Mouse (Mus musculus) Muller cell, postnatal 12 days (primary cell): ENCODE results near the gene Mpz.

Experiments
- DNase-seq: peaks from one replicate; pipeline ENCODE4 v3.0.0-alpha.2; 2015; ENCODE audit errors: inconsistent ontology term

The Mpz gene

GRCm38 (mm10) chr1:171187851-171188700 lies 37.6 kb downstream of the Mpz start:
- DNase-seq = no peak

DNA sequence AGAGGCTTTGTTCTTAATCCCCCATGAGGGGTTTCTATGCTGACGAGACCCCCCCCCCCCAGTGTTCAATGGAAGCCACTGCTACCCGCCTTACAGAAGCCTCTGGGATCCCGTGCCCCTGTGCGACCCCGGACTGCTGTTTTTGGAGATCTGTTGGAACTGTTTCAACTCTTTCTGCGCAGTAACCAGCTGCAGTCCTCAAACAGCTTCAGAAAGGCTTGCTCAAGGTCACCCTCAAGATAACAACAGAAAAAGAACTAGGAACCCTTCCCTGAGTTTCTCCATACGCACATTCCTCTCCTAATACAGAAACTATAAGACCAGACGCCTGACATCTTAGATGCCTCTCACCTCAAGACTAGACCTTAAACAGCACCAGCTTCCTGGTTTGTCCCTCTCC lies 38.5 kb downstream of the Mpz start:
- DNase-seq = no peak

GRCm38 (mm10) chr1:171189476-171190114 lies 39.1 kb downstream of the Mpz start:
- peak; percentile 36 for DNase-seq

- no peak for DNase-seq
Measured at GRCm38 (mm10) chr1:171190832-171191231, 40.3 kb downstream of the Mpz start.

GRCm38 (mm10) chr1:171192283-171192682 lies 41.8 kb downstream of the Mpz start:
- no peak for DNase-seq

DNA sequence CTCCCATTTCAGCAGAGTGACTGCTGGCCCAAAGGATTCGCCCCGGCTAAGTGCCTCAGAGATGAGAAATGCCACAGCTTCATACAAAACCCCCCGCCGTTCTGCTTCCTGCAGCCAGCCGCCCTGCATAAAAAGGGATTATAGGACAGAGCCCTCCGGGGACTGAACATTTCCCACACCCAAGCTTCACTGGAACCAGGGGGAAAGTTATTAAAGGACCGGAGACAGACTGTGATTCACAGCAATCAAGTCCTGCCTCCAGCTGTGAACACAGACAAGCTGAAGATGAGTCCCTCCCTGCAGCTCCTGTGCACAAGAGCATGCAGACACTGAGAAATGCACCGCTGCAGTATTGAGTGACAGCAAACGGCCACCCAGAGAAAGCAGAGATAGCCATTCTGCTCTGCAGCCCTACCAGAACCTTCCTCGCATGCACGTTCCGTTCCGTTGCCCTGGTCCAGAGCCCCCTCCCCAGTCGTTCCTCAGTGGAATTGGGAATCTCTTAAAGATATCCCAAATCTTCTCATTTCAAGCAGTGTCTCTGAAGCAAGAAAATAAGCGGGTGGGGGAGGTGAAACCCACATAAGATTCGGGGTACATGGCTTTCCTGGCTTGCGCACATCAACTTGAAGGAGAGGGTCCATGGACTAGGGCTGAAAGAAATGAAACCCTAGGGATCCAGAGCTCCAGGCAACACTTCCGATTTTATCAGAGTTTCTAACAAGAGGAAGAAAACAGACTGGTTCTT lies 42.8 kb downstream of the Mpz start:
- DNase-seq = peak; percentile 45

- DNase-seq = no peak
Measured at GRCm38 (mm10) chr1:171193911-171194830, 43.7 kb downstream of the Mpz start.

GRCm38 (mm10) chr1:171195046-171195822 lies 44.7 kb downstream of the Mpz start:
- DNase-seq = no peak

DNA sequence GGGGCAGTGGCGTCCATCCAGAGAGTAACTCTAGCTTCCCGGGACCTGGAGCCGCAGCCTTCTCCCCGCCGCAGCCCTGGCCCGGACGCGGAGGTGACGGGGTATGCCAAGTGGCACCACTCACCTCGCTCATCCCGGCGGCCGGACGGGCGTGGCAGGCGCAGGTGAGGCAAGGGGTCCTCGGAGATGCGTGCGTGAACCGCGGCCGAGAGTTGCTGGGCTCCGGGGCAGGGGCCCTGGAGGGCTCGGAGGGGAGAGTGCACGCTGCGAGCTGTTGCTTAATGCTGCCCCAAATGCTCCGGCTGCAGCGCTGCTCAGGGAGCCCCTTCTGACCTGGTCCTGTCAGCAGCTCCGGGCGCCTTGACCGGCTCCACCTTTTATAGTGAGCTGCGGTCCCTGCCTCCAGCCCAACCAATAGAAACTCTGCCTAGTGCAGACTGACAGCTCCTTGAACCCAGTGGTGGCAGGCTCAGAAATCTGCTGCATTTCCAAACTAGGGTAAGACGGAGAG lies 45.4 kb downstream of the Mpz start, which contains the start of gene Pcp4l1:
Gene Pcp4l1 (minus strand): TSS at position 382 of the 511 bp plus-strand sequence.
- peak; percentile 67 for DNase-seq

DNA sequence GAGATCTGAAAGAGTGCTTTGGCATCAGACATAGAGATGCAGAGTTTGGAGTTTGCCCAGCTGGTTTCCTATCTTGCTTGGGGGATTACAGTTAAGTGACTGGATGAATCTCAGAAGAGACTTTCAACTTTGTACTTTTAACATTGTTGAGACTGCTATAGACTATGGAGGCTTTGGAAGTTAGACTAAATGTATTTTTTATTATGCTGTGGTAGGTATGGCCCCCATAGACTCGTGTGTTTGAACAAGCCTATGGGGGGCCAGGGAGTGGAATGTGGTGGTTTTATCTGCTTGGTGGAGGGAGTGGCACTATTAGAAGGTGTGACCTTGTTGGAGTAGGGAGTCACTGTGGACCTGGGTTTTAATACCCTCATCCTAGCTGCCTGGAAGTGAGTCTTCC lies 49.0 kb downstream of the Mpz start:
- DNase-seq = no peak

DNA sequence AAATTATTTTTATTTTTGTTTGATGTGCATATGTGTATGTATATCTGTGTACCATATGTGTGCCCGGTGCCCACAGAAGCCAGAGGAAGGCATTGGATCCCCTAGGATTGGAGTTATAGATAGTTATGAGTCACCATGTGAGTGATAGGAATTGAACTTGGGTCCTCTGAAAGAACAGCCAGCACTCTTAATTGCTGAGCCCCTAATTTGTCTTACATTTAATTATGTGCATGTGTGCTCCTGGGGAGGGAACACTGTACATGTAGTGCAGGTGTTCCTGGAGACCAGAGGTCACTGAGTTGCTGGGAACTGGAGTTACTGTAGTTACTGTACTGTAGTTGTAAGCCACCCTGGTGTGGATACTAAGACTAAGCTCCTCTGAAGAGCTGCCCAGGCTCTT lies 50.3 kb downstream of the Mpz start:
- DNase-seq = no peak

DNA sequence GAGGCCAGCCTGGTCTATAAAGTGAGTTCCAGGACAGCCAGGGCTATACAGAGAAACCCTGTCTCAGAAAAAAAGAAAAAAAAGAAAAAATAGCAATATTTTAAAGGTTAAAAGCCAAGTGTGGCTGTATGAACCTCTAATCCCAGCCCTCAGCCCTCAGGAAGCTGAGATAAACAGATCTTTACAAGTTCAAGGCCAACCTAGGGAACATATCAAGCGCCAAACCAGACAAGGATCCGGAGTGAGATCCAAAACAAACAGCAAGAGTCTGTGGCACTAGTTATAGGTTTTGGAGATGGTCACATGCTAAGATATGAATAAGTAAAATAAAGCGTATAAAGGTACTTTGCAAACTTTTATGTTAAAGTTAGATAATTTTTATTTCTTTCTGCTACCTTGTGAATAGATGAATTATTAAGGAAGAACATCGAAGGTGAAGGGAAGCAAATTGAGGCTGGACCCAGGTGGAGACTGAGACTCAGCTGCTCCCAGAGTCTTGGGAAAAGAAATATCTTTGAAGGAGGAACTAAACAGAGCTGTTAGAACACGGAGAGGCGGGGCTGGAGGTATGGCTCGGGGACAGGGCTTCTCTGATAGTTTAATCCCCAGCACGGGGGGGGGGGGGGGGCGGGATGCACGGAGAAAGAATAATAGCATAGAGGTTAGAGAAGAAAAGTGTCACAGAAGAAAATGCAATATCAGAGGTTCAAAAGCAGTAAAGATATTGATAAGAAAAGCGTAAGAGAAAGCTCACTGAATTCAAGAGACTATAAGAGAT lies 53.1 kb downstream of the Mpz start:
- no peak for DNase-seq

DNA sequence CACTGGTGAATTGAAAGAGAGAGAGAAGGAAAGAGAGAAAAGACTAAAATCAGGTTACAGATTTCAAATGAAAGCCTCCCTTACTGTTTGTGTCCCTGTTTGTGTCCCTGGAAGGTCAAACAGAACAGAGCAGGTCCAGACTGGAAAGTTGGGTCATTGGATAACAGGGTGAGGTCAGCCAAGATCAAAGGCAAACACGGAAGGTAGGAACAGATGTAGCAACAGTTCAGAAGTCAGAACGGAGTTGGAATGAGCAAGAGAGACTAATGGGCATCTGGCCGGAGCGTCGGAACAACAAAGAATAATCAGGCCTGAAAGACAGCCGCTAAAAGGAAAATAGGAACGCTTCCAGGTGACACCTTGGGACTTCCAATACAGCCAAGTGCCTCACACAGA lies 53.7 kb downstream of the Mpz start:
- DNase-seq = no peak

GRCm38 (mm10) chr1:171205704-171206493 lies 55.4 kb downstream of the Mpz start:
- DNase-seq = no peak

- DNase-seq = no peak
Measured at GRCm38 (mm10) chr1:171209409-171209808, 58.9 kb downstream of the Mpz start.
